7 mouse cellular contexts compared by ENCODE assay signal in the genomic region with DNA sequence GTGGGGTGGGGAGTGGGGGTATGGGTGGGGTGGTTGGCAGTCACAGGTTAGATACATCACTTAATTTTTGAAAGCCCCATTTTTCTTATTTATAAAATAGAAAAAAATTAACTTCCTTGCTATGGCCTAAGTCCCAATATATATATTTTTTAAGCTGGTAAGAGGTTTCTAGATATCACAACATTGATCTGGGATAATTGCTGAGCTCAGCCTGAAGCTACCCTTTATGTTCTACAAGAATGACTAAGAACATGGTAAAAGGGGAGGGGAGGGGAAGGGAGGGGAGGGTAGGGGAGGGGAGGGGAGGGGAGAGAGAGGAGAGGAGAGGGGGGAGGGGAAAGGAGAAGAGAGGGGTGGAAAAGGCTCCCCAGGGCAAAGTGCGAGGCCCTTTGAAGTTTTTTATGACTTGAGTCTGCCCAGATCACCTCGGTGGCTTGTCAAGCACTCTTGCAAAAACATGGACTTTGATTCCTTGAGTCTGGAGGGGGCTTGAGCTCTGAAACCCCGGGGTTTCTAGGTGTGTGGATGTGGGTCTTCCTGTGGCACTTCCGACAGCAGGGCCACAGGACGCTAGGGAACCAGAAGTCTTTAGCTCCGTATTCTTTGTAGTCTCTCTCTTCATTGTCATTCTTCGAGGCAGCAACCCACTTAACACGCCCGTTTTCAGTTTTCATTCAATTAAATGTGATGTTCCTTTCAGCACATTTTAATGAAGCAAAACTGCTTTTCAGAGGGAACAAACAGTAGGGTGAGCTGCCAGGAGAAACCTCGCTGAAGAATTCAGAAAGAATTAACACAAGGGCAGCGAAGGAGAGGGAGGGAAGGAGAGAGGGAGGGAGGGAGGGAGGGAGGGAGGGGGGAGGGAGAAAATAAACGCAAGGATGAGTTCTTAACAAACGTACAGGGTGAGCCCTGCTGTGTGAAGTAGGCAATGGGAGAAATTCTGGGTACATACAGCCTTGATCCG. TPM values are rescaled to one million over a fixed set of nuclear protein-coding genes. Genes with fewer than 3 reads are reported as not detected.
A peak's percentile ranks its signal among the peaks of the same experiment; 100 is the strongest.
DNase-seq lines count a peak whose midpoint lies in the region; ATAC-seq and TF ChIP-seq lines count a peak whose summit lies in the region.

No protein-coding gene starts in this region.

- peaks cover 3 to 4% of the 10 kb centered on the region in 2 experiments; a peak in 2 of 4 replicates for H3K4me1 ChIP-seq in ES-E14 (ENCODE audit: control insufficient read depth in 2 of 2, insufficient read depth in 2 of 2, low read length in 2 of 2, poor library complexity in 1 of 2)
- peaks cover 4% of the 10 kb centered on the region; the same call in 1 of the 2 replicates for H3K4me1 ChIP-seq in forebrain, postnatal 0 days (ENCODE audit: insufficient read depth)
- no peaks in the 10 kb centered on the region for H3K4me1 ChIP-seq in neural tube, embryonic 11.5 days (ENCODE audit: control insufficient read depth, insufficient read depth, low read length)

- in situ Hi-C loops in ES-E14 (cut with MboI; ENCODE audit: low sequenced_read_pairs in 2 of 2, unreplicated experiment in 2 of 2): no loop called here

- 3% methylated on average over 14 of the region's 14 CpGs for WGBS in forebrain, postnatal 0 days
- WGBS in neural tube, embryonic 11.5 days: 3% methylated on average over 14 of the region's 14 CpGs

- peak overlapping the region; percentile 1; the same call in 1 of the 2 replicates for H3K27ac ChIP-seq in ES-E14 (ENCODE audit: insufficient read depth, low read depth, low read length, poor library complexity, severe bottlenecking)
- H3K27ac ChIP-seq in forebrain, postnatal 0 days (ENCODE audit: low read depth, low read length): no peak overlapping the region
- H3K27ac ChIP-seq in neural tube, embryonic 11.5 days (ENCODE audit: low read depth, low read length): no peak overlapping the region

- DNase-seq in ES-E14 (ENCODE audit: low read depth, low spot score): no peak
- DNase-seq in forebrain, postnatal 0 days: peak; percentile 37
- peak; percentile 60 for DNase-seq in kidney, postnatal 14 days
- DNase-seq in neural tube, embryonic 11.5 days (ENCODE audit: low spot score): peak; percentile 28
- no peak for DNase-seq in spleen, postnatal 4 days (ENCODE audit: low spot score in 2 of 2)
- DNase-seq in cerebellum, adult 11-12 months: no peak

- no peak for TF ChIP-seq CTCF in forebrain, postnatal 0 days (IDR thresholded peaks at IDR 0.05; ENCODE audit: low read depth)

- no peak overlapping the region; a peak in 1 of 4 replicates for H3K4me3 ChIP-seq in ES-E14 (ENCODE audit: insufficient read depth in 1 of 2, low read depth in 1 of 2, low read length in 2 of 2, poor library complexity in 1 of 2, severe bottlenecking in 1 of 2)
- H3K4me3 ChIP-seq in forebrain, postnatal 0 days (ENCODE audit: low read depth, low read length): peak overlapping the region; percentile 14; the same call in 1 of the 2 replicates
- H3K4me3 ChIP-seq in neural tube, embryonic 11.5 days (ENCODE audit: low read depth, low read length): no peak overlapping the region

- no peaks in the 10 kb centered on the region for H3K36me3 ChIP-seq in ES-E14 (ENCODE audit: control insufficient read depth, insufficient read depth, low read length, poor library complexity, severe bottlenecking)
- H3K36me3 ChIP-seq in forebrain, postnatal 0 days (ENCODE audit: insufficient read depth): no peaks in the 10 kb centered on the region
- H3K36me3 ChIP-seq in neural tube, embryonic 11.5 days (ENCODE audit: control insufficient read depth, insufficient read depth, low read length): no peaks in the 10 kb centered on the region

- H3K4me2 ChIP-seq in forebrain, postnatal 0 days (ENCODE audit: low read depth): peak overlapping the region; percentile 39
- peak overlapping the region; percentile 15 for H3K4me2 ChIP-seq in neural tube, embryonic 11.5 days (ENCODE audit: low read depth)

- H3K9ac ChIP-seq in ES-E14 (ENCODE audit: insufficient read depth, low read depth, low read length, poor library complexity, severe bottlenecking): peak overlapping the region; percentile 26; the same call in 1 of the 2 replicates
- no peak overlapping the region for H3K9ac ChIP-seq in forebrain, postnatal 0 days
- no peak overlapping the region; the same call in 1 of the 2 replicates for H3K9ac ChIP-seq in neural tube, embryonic 11.5 days (ENCODE audit: low read length)

- no peaks in the 10 kb centered on the region for H3K27me3 ChIP-seq in forebrain, postnatal 0 days (ENCODE audit: insufficient read depth, low read length)
- no peaks in the 10 kb centered on the region for H3K27me3 ChIP-seq in neural tube, embryonic 11.5 days (ENCODE audit: control insufficient read depth, insufficient read depth, low read length)

- peak; percentile 48 for ATAC-seq in CD4-positive, CD25-positive, alpha-beta regulatory T cell, adult 4 months
- ATAC-seq in forebrain, postnatal 0 days: peak; percentile 58
- ATAC-seq in neural tube, embryonic 11.5 days (ENCODE audit: insufficient read depth, low FRiP score, low TSS enrichment): no peak; the same call in 1 of the 2 replicates

- H3K9me3 ChIP-seq in ES-E14 (ENCODE audit: control insufficient read depth, insufficient read depth, low read depth, low read length): no peaks in the 10 kb centered on the region
- no peaks in the 10 kb centered on the region for H3K9me3 ChIP-seq in forebrain, postnatal 0 days (ENCODE audit: low read length)
- no peaks in the 10 kb centered on the region for H3K9me3 ChIP-seq in neural tube, embryonic 11.5 days (ENCODE audit: control insufficient read depth, low read length)

TF ChIP-seq in ES-E14, 5 proteins besides CTCF, POLR2A, EP300 and RAD21:
- TF ChIP-seq MAFK (IDR thresholded peaks at IDR 0.05; ENCODE audit: insufficient read depth, low read depth, low read length): no peak
- TF ChIP-seq ZC3H11A (IDR thresholded peaks at IDR 0.05; ENCODE audit: borderline replicate concordance, low read depth, low read length): no peak
- no peak for TF ChIP-seq CHD2 (IDR thresholded peaks at IDR 0.05; ENCODE audit: low read depth, low read length)
- TF ChIP-seq HCFC1 (IDR thresholded peaks at IDR 0.05; ENCODE audit: borderline replicate concordance, insufficient read depth, low read length): no peak
- TF ChIP-seq ZNF384 (IDR thresholded peaks at IDR 0.05; ENCODE audit: low read depth, low read length): no peak

RNA-seq across cellular contexts. Expression of a gene that starts 33.1 kb away (rescaled TPM):
- polyA plus RNA-seq in CD4-positive, CD25-positive, alpha-beta regulatory T cell, adult 4 months (2017; shearing (Covaris generic)): 10 to 100 TPM; 17.8 to 25.5 TPM
- 4.7 and 7.1 TPM in 2 replicates for total RNA-seq in ES-E14 (2012; rRNA removed)
- 13.8 and 17.9 TPM in 2 replicates for total RNA-seq in forebrain, postnatal 0 days (2014; rRNA removed)
- 5.8 and 7.1 TPM in 2 replicates for polyA plus RNA-seq in forebrain, postnatal 0 days (2015; fragmentation: Nextera tagmentation; extraction: Ambion mirVana)
- 10.0 and 11.2 TPM in 2 replicates for polyA plus RNA-seq in neural tube, embryonic 11.5 days (2014; fragmentation: Nextera tagmentation; extraction: Ambion mirVana)

Comparison
In these comparisons a context has a peak if more than half of its experiments do, and no peak if none do; other contexts are left out.
1. DNase-seq: peak in forebrain, postnatal 0 days (single experiment), kidney, postnatal 14 days (single experiment) and neural tube, embryonic 11.5 days (single experiment); none in ES-E14 (single experiment), spleen, postnatal 4 days (0 of 2) and cerebellum, adult 11-12 months (single experiment).